Mouse (Mus musculus): Measurements from ENCODE around the gene Gm13030.
"Not testable (repeated sequence)": the region's sequence is repeated elsewhere in the genome, so short reads cannot be mapped to it uniquely, and the experiment has no call there.

Gm13030 gene

DNA sequence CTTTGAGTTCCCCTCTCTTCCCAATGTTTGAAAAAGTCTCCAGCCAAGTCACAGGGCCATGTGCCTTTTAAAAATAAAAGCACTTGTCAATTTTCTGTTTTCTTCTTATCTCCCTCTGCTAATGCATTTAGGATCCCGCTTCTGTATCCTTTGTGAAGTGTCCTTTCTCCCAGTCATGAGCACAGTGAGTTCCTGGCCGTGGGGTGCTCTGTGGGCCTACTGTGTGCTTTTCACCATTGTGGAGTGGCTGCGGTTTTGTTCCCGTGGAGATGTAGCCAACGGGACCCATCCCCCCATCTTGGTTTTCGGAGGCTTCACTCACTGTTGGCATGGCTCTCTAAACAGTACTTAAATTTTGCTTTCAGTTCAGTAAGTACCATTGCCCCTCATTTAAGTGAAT lies 7.8 kb downstream of the Gm13030 start:
- no peak for DNase-seq (ENCODE audit: low read depth)

DNA sequence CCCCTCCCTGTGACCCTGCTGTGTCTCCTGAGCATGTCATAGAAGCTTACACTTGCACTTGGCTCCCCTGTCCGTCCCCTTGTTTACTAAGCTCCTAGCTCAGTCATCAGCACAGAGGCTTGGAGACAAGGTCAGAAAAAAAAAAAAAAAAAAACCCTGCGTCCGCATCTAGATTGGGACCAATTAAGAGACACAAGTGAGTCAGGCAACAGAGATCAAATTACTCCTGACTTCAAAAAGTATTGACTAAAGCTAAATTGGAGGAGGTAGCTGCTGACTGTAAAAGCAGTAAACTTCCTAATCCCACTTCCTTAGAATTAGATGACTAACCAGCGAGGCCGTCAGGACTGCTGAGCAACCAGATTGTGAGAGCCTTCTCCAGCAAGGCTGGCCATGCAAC lies 8.7 kb downstream of the Gm13030 start:
- no peak for DNase-seq (ENCODE audit: low read depth)

DNA sequence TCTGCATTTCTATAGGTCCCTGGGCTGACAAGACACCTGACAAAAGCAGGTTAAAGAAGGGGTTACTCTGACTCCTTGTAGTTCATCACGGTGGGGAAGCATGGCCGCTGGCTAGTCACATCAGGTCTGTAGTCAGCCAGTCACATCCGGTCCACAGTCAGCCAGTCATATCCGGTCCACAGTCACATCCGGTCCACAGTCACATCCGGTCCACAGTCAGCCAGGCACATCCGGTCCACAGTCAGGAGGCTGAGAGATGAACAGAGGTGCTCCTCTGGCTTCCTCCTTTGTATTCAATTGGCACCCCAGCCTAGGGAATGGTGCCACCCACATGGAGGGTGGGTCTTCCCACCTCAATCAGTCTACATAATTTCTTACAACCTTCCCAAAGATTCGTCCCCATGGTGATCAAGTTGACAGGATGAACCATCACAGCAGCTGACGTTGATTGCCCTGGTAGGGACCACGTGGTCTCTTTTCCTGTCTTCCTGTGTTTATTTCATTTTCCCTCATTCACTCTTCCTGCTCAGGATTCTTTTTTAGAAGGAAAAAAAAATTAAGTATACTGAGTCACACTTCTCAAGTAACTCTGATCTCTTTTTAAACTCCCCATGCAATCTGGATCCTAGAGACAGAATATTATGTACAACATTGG lies 10.3 kb downstream of the Gm13030 start, which contains the start of gene Pla2g5:
Pla2g5 (minus strand) TSS at position 139 of the 655 bp plus-strand sequence.
- DNase-seq (ENCODE audit: low read depth) = peak; percentile 25

DNA sequence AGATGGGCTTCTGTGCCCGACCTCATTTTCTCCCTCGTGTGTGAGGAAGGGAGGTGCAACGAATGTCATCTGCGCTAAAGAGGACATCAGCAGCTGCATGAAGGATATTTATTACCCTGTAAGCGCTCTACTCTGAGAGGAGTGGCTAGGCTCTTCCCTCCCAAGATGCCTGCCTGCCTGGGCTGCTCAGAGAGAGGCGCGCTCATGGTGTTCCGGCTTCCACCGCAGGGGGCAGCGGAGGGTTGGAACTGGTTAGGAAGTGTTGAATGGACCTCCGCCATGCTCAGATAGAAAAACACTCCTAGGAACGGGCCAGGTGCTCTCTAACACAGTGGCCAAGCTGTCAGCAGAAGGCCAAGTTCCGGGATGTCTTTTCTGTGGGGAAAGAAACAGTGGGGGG lies 14.0 kb downstream of the Gm13030 start:
- DNase-seq (ENCODE audit: low read depth) = peak; percentile 59

DNA sequence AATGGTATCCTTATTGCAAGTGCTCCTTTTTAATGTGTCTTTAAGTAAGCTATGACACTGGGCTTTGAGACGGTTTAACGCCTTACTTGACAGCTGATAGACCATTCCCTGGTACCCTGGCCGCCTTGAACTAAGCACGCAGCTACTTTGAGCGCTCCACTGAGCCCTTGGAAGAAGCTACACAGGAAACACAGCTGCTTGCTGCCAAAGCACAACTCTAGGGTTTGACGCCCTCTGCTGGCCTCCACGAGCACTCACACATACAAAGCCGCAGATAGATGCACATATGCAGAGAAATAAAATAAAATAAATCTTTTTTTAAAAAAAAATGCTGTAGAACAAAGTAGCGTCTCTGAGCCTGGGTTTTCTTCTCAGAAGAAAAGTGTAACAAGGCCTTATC lies 14.5 kb downstream of the Gm13030 start:
- DNase-seq (ENCODE audit: low read depth) = peak; percentile 54

DNA sequence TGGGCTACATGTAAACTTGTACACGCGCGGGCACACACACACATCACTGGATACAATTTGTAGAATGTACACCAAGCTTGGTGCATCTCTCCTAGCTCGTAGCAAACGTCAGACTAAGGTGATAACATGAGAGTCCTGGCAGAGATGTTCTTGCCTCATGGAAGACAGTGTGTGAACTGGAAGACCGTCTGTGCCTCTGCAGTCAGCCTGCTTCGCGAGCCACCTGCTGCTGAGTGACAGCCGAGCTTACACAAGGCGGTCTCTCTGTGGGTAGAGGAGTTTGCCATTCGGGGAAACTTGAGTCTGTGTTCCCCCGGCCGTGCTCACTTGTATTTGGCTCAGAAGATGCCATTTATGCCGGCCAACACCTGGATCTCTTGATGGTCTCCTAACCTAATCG lies 15.3 kb downstream of the Gm13030 start:
- DNase-seq (ENCODE audit: low read depth) = no peak

DNA sequence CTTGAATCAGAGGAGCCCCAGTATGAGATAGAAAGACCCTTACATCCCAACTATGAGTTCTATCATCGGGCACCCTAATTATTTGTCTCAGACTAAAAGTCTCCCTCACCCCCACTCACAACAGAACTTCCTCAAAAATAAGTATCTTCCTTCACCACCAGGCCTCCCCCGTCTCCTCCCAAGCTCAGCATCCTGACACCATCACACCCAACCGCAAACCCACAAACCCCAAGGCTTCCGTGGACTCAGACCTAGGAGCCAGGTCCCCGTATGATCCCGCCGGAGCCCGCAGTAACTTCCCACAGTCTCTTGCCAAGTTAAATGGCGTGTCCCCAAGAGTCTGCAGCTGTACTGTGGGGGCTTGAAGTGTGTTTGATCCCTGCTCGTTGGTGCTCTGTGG lies 16.2 kb downstream of the Gm13030 start:
- DNase-seq (ENCODE audit: low read depth) = no peak

DNA sequence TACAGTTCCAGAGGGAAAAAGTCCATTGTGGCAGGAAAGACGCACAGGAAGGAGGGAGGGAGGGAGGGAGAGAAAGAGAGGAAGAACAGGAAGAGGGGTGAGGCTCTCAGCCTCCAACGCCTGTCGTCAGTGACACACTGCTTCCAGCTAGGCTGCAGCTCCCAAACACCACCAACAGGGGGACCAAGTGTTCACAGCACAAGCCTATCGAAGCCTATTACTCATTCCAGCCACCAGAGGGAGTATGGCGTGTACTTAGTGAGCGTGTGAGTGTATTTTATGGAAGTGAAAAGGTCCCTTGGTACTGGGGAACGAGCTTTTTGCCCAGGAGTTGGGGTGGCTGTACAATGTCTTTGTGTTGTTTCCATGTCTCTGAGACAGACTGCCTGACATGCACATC lies 17.3 kb downstream of the Gm13030 start:
- DNase-seq (ENCODE audit: low read depth) = peak; percentile 86

DNA sequence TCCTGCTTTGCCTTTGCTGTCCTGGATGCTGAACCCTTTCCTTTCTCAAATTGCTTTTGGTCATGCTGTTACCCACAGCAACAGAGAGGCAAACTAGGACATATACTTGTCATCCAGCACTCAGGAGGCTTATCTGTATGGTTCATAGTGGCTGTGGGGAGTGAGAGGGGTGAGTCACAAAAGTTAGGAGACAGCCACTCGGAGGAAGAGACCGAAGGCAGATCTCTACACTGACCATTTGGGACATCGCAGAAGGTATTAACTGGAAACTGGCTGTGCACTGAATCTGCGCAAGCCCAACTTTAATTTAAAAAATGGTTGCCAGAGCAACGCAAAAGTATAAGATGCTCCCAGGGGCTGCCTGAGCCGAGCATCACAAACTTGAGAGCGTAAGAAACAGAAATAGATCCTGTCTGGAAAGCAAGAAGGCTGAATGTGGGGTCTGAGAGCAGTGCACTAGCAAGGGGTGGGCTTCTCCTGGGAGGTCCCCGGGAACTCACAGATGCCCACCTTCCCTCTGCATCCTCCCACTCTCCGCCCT lies 18.6 kb downstream of the Gm13030 start:
- no peak for DNase-seq (ENCODE audit: low read depth)

DNA sequence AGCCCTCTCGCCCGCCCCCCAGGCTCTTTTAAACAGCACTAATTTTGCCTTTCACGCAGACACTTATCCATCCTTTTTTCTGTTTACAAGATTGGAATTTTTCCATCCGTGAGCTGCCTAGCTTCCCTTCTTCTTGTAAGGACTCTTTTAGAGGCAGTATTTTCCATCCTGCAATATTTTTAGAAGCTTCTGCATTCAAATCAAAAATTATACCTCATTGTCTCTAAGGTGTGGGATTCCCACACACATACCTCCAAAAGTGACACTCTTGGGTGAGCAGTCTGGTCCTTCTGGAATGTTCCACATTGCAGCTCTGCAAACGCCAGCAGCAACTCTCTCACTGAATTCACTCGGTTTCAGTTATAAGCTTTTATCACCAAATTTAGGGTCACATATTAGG lies 20.8 kb downstream of the Gm13030 start:
- DNase-seq (ENCODE audit: low read depth) = no peak

DNA sequence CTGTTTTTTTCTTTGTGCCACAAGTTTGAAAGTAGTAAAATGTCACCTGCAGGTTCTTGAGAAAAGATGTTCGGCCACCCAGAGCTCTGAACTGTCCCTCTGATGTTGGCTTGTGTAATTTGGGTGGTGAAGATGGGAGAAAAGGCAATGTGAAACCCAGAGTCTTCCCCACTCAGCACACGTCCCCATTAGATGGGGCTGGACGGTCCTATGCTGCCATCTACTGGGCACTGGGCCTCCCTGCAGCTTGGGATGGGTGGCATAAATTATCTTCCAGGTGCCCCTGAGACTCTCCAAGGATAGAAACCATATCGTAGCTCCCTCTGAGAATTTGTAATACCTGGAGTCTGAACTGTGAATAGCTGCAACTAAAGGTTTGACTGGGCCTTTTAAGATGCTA lies 22.3 kb downstream of the Gm13030 start:
- DNase-seq (ENCODE audit: low read depth) = peak; percentile 74

DNA sequence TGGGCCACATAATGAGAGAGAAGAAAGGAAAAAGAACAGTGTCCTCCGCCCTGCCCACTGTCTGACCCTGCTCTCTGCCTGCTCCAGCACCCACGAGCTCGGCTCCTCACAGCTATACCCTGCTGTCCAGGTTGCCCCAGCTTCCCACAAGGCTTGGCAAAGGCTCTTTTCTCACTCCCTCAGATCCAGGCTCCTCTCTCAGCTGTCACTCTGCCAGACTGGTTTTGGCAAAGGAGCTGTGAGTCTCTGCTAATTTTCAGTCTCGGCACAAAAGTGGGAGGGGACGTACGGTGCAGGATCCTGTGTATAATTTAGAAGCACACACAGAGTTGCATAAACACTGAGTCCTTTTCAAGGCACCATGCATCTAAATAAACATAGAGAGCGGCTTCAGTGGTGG lies 32.4 kb downstream of the Gm13030 start:
- no peak for DNase-seq (ENCODE audit: low read depth)

DNA sequence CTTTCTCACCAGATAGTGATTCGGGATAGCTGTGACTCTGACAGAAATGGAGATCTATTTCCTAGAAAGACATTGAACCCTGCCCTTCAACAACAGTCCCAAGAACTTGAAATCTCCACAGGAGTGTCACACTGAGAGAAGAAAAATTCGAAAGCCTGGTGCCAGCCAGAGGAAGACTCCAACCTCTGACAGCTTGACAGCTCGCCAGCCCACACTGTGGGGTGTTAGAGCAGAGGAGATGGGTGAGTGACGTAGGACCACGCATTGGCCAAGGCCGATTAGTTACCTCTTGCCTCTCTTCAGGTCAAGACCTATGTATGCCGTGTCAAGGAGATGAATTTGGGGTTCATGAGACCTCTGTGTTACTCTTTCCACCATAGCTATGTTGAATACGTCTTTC lies 33.0 kb downstream of the Gm13030 start:
- no peak for DNase-seq (ENCODE audit: low read depth)

DNA sequence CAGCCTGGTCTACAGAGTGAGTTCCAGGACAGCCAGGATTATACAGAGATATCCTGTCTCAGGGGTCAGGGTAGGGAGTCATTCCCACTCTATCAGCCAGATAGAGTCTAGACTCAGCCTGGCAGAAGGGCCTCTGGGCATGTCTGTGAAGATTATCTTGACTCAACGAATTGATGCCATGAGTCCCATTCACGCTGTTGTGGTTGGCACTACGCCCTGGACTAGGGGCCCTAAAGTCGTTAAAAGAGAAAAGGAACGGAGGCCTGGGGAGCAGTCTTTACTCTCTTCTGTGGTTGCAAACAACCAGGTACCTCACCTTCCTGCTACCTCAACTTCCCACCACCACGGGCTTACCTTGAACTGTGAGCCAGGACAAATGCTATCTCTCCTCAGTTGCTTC lies 34.0 kb downstream of the Gm13030 start:
- no peak for DNase-seq (ENCODE audit: low read depth)

DNA sequence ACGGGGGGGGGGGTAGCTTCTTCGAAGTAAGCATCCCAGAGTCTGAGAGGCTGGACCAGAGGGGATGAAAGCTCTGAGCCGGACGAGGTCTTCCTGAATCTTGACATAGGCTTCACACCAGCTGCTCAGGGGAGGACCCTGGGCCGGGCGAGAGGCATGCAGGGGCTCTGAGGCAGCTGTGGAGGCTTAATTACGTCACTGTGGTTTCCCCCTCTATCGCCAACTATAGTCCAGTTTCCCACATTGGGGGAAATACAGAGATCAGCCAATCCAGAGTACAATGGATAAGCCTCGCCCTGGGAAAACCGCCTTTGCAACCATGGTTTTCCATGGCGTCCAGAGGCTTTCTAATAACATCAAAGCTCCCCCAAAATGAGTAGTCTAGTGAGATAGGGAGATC lies 46.6 kb downstream of the Gm13030 start:
- no peak for DNase-seq (ENCODE audit: low read depth)

DNA sequence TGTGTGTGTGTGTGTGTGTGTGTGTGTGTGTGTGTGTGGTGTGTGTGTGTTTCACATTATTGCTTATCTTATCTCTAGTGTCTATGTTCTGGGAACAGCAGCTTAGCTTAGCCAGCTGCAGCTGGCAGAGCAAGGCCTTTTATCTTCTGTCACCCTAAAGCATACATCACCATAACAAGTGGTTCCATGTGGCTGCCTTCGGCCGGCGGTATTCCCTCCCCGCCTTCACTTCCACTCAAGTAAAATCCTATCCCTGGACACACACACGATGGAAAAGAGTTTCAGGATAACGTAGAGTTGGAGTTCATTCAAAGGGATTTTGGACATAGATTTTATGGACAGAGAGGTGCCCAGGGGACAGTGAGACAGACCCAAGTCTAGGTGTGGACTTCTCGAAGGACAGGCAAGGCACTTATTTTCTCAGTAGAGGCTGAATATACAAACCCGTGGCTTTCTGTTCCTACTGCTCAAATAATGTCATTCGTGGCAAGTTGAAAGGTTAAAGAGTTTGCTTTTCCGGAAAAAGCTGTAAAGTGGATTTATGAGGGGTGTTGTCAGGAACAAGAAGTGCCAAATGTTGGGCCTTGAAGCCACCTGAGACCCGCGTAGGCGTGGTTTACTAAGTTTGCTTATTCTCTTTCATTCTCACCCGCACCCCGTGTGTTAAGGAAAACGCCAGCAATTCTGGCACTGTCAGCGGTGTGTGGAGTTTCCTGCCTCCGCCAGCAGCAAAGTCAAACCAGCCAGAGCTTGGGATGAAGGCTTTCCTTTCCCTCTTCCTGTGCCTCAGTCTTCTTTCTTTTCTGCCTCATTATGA lies 47.8 kb downstream of the Gm13030 start:
- no peak for DNase-seq (ENCODE audit: low read depth)

DNA sequence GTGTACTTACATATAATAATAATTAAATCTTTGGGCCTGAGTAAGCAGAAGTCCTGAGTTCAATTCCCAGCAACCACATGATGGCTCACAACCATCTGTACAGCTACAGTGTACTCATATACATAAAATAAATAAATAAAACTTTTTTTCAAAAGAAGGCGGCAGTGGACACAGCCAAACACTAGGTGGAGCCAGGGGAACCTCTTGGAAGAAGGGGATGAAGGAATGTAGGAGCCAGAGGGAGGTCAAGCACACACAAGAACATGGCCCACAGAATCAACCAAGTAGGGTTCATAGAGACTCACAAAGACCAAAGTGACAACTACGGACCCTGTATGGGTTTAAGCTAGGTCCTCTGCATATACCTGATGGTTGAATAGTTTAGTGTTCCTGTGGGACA lies 49.1 kb downstream of the Gm13030 start:
- no peak for DNase-seq (ENCODE audit: low read depth)

DNA sequence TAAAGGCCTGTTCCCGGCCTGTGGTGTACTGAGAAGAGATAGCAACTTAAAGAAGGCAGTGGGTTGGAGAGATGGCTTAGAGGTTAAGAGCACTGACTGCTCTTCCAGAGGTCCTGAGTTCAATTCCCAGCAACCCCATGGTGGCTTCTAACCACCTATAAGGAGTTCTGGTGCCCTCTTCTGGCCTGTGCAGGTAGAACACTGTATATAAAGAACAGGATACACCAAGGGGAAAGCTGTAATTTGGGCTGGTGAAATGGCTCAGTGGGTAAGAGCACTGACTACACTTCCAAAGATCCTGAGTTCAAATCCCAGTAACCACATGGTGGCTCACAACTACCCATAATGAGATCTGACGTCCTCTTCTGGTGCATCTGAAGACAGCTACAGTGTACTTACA lies 49.6 kb downstream of the Gm13030 start:
- not testable (repeated sequence) for DNase-seq (ENCODE audit: low read depth)

DNA sequence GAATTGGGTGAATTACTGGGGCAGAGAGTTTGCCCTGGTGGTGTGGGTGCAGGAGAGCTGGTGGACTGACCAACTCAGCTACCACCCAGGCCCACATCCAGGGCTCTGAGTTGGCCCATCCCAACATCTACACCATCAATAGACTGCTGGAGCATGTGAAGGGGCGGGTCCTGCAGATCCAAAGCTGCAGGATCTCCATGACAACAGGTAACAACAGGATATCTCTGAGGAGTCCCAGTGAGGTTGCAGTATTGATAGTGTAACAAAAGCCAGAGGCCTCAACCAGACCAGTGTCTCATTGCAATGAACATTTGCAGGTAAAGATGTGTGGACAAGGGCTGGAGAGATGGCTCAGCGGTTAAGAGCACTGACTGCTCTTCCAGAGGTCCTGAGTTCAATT lies 52.7 kb downstream of the Gm13030 start:
- DNase-seq (ENCODE audit: low read depth) = no peak
